Comparison of ENCODE assay signal across 8 mouse cellular contexts in genomic region chr5:149780411-149780810, GRCm38 (mm10).
DNase-seq lines count a peak whose midpoint lies in the region; ATAC-seq and TF ChIP-seq lines count a peak whose summit lies in the region.

No protein-coding gene starts in this region.

- H3K27me3 ChIP-seq in stomach, postnatal 0 days (ENCODE audit: control insufficient read depth, insufficient read depth, low read length), result no peaks in the 10 kb centered on the region

- WGBS in lung, adult 2 months, result 99% methylated on average over 2 of the region's 2 CpGs
- WGBS in stomach, postnatal 0 days, result 96% methylated on average over 2 of the region's 2 CpGs

- H3K9me3 ChIP-seq in stomach, postnatal 0 days (ENCODE audit: control insufficient read depth, low read length), result no peaks in the 10 kb centered on the region

- DNase-seq in cerebellum, postnatal 10 days, result peak; percentile 11 to 17
- DNase-seq in cerebellum, adult 9-10 months, result no peak
- no peak for DNase-seq in lung, adult 2 months
- DNase-seq in lung, postnatal 25 days (ENCODE audit: low spot score), result no peak
- no peak for DNase-seq in brain, embryonic 14.5 days (ENCODE audit: low read depth)
- DNase-seq in stomach, postnatal 0 days (ENCODE audit: low spot score), result no peak
- DNase-seq in adrenal gland, postnatal 4 days (ENCODE audit: low spot score in 2 of 2), result no peak
- DNase-seq in urinary bladder, postnatal 14 days (ENCODE audit: low spot score), result no peak

- no peak overlapping the region for H3K4me3 ChIP-seq in lung, adult 2 months (replicated peaks; ENCODE audit: extremely low read depth, low read depth, low read length)
- H3K4me3 ChIP-seq in stomach, postnatal 0 days (ENCODE audit: low read depth, low read length), result no peak overlapping the region

- TF ChIP-seq POLR2A in lung, adult 2 months (IDR thresholded peaks at IDR 0.05; ENCODE audit: borderline replicate concordance, extremely low read depth, low read depth, low read length), result no peak
- TF ChIP-seq POLR2A in brain, embryonic 14.5 days (IDR thresholded peaks at IDR 0.05; ENCODE audit: borderline replicate concordance, extremely low read depth, insufficient read depth, insufficient read length, poor library complexity, severe bottlenecking), result no peak

- H3K36me3 ChIP-seq in stomach, postnatal 0 days (ENCODE audit: control insufficient read depth, insufficient read depth, low read length), result no peaks in the 10 kb centered on the region

- no peak overlapping the region for H3K27ac ChIP-seq in stomach, postnatal 0 days (replicated peaks)

- H3K4me1 ChIP-seq in lung, adult 2 months (ENCODE audit: control insufficient read depth, insufficient read depth, low read length), result no peaks in the 10 kb centered on the region
- H3K4me1 ChIP-seq in stomach, postnatal 0 days (replicated peaks; ENCODE audit: control insufficient read depth, insufficient read depth), result no peaks in the 10 kb centered on the region

- TF ChIP-seq EP300 in stomach, postnatal 0 days (optimal IDR thresholded peaks at IDR 0.05), result no peak

- peak; percentile 38 for TF ChIP-seq CTCF in lung, adult 2 months (IDR thresholded peaks at IDR 0.05; ENCODE audit: insufficient read depth, low read length)
- peak; percentile 68; the same call in 1 of the 2 replicates for TF ChIP-seq CTCF in brain, embryonic 14.5 days (IDR thresholded peaks at IDR 0.05; ENCODE audit: borderline replicate concordance, extremely low read depth, insufficient read depth, insufficient read length)
- TF ChIP-seq CTCF in stomach, postnatal 0 days (IDR thresholded peaks at IDR 0.05; ENCODE audit: low read depth), result peak; percentile 62

- ATAC-seq in stomach, postnatal 0 days (ENCODE audit: low FRiP score, low TSS enrichment), result no peak

- H3K9ac ChIP-seq in stomach, postnatal 0 days (ENCODE audit: low read length), result no peak overlapping the region

- H3K4me2 ChIP-seq in stomach, postnatal 0 days (replicated peaks; ENCODE audit: low read depth), result no peak overlapping the region

Comparison
In these comparisons a context has a peak if more than half of its experiments do, and no peak if none do; other contexts are left out.
1. DNase-seq: peak in cerebellum, postnatal 10 days (2 of 2); none in cerebellum, adult 9-10 months (single experiment), lung, adult 2 months (single experiment), lung, postnatal 25 days (single experiment), brain, embryonic 14.5 days (single experiment), stomach, postnatal 0 days (single experiment), adrenal gland, postnatal 4 days (0 of 2) and urinary bladder, postnatal 14 days (single experiment).
2. Peak in every context shown above with its lines, with median percentiles within 50 percentile points of each other: CTCF ChIP-seq.